Mouse (Mus musculus): ENCODE measurements around the gene Col25a1.

Gene Col25a1

GRCm38 (mm10) chr3:130166875-130167274 lies 35.6 kb downstream of the Col25a1 start:
- DNase-seq: no peak

DNA sequence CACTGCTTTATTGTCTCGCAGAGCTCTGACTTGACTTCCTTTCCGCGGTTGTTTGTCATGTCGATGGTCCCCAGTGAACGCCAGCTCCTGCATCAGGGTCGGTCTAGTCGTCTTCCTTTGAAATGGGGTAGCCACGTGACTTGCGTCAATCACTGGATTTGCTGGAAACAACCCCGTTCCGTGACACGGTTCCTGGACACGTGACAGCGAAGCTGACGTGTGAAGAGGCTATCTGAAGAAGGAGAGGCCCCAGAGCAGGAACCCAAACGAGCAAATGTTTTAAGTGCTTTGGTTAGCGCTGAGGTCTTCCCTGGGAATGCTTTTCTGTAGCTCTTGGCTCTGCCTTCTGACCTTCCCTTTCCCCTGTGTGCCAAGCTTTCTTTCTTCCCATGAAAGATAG lies 41.5 kb downstream of the Col25a1 start:
- no peak for DNase-seq

DNA sequence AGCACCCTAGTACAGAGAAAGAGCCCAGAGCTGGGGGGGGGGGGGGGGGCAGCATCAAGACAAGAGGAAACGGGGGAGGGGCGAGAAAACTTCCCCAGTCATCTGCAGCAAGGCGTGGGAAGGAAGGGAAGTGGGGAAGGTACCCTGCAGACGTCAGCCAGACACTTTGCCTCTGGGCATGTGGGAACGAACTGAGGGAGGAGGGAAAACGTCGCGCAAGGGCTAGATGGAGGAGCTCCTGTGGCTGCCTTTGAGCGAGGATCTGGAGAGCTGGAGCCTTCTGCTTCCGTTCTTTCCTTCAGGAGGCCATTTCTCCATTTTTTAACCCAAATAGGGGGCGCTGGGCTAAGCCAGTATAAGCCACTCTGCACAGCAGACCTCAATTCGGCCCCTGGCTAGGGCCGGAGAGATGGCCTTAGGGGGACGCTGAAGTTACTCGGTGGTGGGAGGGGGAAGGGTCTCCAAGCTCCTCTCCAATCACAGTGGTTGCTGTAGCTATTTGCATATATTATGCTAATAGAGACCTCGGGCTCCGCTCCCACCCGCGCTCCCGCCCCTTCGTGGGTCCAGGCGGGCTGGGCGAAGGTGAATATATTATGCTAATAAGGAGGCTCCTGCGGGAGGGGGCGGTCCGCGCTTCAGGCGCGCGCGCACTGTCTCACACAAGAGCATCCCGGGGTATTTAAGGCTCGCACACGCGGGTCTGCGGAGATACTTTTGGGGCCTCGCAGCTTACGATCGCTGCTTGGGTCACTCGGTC lies 49.1 kb downstream of the Col25a1 start:
- DNase-seq: no peak

GRCm38 (mm10) chr3:130180964-130181590 lies 49.8 kb downstream of the Col25a1 start:
- DNase-seq: no peak

- DNase-seq: no peak
Observed at GRCm38 (mm10) chr3:130181591-130181980, 50.3 kb downstream of the Col25a1 start.

- DNase-seq: no peak
Observed at GRCm38 (mm10) chr3:130182450-130182849, 51.1 kb downstream of the Col25a1 start.

- DNase-seq: no peak
Observed at GRCm38 (mm10) chr3:130185111-130185510, 53.8 kb downstream of the Col25a1 start.

- no peak for DNase-seq
Observed at GRCm38 (mm10) chr3:130187588-130187987, 56.3 kb downstream of the Col25a1 start.

DNA sequence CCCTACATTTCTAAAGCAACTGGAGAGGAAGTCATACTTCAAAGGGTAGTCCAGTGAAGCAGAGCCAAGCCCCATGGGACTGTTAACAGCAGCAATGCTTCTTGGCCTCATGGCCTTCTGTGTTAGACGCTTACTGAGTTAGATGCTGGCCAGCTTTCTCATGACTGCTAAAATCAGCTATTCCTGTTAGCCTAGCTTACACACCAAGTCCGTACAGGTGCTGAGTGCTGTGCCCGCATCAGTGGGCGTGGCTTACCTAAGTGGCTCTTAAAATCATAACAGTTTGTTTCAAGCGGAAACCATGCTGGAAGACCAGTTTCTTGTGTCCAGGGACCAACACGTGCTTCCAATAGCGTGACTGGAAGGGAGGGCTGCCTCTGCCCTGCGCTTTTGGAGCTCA lies 62.1 kb downstream of the Col25a1 start:
- no peak for DNase-seq

DNA sequence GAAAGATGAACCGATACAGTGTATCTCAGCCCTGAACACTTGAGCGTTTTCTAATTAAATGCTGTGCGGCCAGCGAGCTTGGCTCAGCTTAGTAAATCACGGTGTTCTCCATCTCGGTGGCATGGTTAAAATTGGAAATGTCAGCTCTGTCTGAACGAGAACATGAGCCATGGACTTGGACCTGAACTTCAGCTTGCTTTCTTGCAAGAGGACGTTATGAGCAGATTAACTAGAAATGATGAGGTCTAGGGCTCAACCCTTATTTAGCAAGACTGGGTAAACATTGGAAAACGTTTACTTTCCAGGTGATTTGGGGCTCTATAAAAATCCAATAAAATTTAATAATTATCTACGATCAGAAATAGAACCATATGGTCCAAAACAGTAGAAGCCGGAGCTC lies 83.3 kb downstream of the Col25a1 start:
- DNase-seq: no peak

GRCm38 (mm10) chr3:130216141-130216540 lies 84.8 kb downstream of the Col25a1 start:
- no peak for DNase-seq

DNA sequence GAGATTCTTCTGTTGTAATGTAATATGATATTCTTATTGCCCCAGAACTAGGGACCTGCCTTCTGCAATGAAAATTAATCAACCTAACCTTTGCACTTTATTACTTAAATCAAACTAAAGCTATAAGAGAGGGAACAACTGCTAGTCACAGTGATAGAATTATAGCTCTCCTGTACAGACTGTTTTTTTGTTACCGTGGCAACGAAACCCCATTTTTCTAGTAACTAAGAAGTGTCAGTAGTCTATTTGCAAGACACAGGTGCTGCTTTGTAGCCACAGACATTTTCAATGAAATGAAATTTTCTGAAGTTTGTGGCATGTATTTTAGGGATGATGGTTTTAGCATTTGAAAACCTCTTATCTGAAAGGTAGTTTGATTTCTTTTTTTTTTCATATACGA lies 85.3 kb downstream of the Col25a1 start:
- DNase-seq: no peak

GRCm38 (mm10) chr3:130217705-130218104 lies 86.4 kb downstream of the Col25a1 start:
- no peak for DNase-seq

GRCm38 (mm10) chr3:130218232-130218728 lies 87.0 kb downstream of the Col25a1 start:
- DNase-seq: no peak

- no peak for DNase-seq
Observed at GRCm38 (mm10) chr3:130220811-130221210, 89.5 kb downstream of the Col25a1 start.

DNA sequence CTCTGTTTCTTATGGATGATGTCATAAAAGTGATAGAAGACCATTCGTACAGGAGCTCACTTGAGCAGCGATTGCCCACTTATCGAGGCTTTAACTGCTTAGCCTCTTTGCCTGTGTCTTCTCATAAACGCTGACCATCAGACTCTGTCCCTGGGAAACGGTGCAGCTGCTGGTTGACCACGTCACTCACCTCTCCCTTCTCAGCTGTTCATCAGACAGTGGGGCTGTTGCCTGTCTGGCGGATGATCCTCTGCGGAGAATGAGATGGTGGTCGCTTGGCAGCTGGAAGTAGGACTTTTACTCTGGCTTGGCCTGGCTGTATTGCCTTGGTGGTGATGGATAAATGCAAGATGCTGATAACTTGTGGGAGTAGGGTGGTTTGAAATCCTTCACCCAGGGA lies 96.9 kb downstream of the Col25a1 start:
- DNase-seq: no peak

DNA sequence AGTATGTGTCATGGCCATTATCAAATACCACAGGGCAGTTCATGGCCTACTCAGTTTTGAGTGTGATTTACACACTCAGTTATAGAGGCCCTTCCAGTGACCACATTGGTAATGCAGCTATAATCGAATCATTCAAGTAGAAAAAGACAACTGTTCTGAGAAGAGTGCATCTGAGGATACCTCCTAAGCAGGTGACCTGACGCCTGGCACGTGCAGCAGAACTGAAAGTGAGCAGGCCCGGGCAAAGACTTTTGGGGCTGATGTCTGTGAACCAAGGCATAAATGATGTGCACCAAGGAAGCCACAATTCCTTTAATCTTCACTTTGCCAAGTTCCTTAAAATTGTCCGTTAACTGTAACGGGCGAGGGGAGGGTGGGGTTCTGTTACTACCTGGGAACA lies 101.6 kb downstream of the Col25a1 start:
- no peak for DNase-seq

DNA sequence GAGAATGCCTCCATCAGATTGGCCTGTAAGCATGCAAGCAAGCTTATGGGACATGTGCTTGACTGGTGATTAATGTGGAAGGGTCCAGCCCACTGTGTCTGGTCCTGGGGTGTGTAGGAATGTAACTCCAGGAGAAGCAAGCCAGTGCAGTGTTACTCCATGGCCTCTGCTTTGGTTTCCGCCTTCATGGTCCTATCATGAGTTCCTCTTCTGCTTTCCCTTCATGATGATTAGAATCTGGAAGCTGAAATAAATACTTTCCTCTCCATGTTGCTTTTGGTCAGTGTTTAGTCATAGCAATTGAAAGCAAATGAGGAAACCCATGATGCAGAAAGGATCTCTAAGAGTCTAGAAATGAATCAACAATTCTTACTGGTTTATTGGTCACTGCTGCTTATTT lies 103.9 kb downstream of the Col25a1 start:
- no peak for DNase-seq

DNA sequence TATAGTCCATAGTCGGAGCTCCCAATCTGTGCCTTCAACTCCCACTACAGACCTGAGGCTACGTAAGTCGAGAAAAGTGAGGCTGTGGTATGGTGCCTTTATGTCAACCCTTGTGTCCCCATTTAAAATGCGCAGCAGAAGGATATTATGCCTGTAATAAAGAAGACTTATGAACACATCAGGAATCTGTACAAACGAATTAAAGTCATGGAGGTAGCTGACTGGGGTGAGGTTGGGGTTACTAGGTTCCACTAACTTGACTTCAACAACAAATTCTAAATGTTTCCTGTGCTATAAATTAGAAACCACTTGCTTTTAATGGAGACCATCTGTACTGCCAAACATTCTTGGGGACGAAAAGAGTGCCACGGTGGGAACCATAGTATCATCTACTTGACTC lies 104.8 kb downstream of the Col25a1 start:
- no peak for DNase-seq

DNA sequence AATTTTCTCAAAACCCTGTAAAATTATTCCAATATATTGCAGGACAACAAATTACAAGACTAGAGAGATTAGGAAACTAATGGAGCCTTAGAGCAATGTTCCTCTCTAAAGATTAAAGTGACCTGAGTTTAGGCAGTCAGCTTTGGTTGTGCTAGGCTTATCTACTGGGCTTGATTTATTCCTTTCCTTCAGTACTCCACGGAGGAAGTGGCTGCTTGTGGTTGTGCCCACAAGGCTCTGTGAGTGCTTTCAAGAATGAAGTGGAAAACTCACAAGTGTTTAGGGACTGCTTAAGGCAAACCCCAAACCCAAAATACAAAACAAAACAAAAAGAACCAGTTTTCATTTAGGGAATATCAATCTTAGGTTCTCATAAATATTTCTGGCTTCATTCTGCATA lies 106.6 kb downstream of the Col25a1 start:
- DNase-seq: no peak

- DNase-seq: no peak
Observed at GRCm38 (mm10) chr3:130241924-130242323, 110.6 kb downstream of the Col25a1 start.

- DNase-seq: no peak
Observed at GRCm38 (mm10) chr3:130242647-130243296, 111.5 kb downstream of the Col25a1 start.

DNA sequence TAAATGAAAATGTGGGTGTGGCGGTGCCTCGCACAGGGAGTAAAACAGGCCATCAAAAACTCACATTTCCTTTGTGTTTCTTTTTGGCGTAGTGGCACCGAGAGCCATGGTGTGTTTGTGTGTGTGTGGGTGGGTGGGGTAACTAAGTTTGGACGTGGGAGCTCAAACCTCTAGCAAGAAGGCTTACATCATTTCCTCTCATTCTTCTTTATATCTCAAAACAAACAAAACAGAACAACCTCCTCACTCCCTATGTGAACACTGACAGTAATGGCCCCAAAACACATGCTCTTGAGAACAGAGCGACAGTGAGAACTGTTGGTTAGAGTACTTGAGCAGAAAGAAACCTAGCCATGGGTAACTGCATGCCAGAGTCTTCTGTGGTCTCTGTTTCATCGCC lies 121.1 kb downstream of the Col25a1 start:
- DNase-seq: no peak

GRCm38 (mm10) chr3:130256059-130256458 lies 124.8 kb downstream of the Col25a1 start:
- no peak for DNase-seq

All from cerebellum, adult 11-12 months (tissue).